Mouse (Mus musculus) spleen, adult 2 months (tissue): ENCODE data around the gene Krt86. TPM values are rescaled to one million over a fixed set of nuclear protein-coding genes. Genes with fewer than 3 reads are reported as not detected.
A peak's percentile ranks its signal among the peaks of the same experiment; 100 is the strongest.

ENCODE experiments used
- DNase-seq, 2 experiments: peaks; one replicate each; pipeline versions ENCODE4 v3.0.0 to v3.0.0-alpha.2; 2012 to 2021; ENCODE audit warnings: low spot score in 2 of 2, low read depth in 1 of 2
- H3K27ac ChIP-seq: fragments of 200-500 bp; 2 replicates; pipeline ENCODE4 v1.5.1; 2012; ENCODE audit warnings: low read length, inconsistent platforms; ENCODE audit not compliant: insufficient read depth
- H3K27me3 ChIP-seq: fragments of 200-500 bp; 2 replicates; pipeline ENCODE4 v1.6.1; 2012; ENCODE audit warnings: mild to moderate bottlenecking, moderate library complexity, low read length, inconsistent platforms; ENCODE audit not compliant: control insufficient read depth, insufficient read depth
- H3K36me3 ChIP-seq: fragments of 200-500 bp; 2 replicates; pipeline ENCODE4 v1.6.1; 2012; ENCODE audit warnings: mild to moderate bottlenecking, low read length, inconsistent platforms; ENCODE audit not compliant: control insufficient read depth, insufficient read depth
- H3K4me1 ChIP-seq: fragments of 200-500 bp; 2 replicates; pipeline ENCODE4 v1.6.1; 2011; ENCODE audit warnings: inconsistent platforms; ENCODE audit not compliant: control insufficient read depth, insufficient read depth, insufficient read length
- H3K4me3 ChIP-seq: fragments of 200-500 bp; 2 replicates; pipeline ENCODE4 v1.5.1; 2011; ENCODE audit warnings: mild to moderate bottlenecking, inconsistent platforms; ENCODE audit not compliant: insufficient read depth, insufficient read length; ENCODE audit errors: extremely low read depth
- CTCF ChIP-seq: fragments of 200-500 bp; IDR thresholded peaks from 2 replicates; pipeline ENCODE4 v1.5.1; 2011; ENCODE audit warnings: mild to moderate bottlenecking, inconsistent platforms; ENCODE audit not compliant: insufficient read depth, insufficient read length, insufficient replicate concordance; ENCODE audit errors: extremely low read depth
- POLR2A ChIP-seq: fragments of 200-500 bp; IDR thresholded peaks from 2 replicates; pipeline ENCODE4 v1.6.1; 2011; ENCODE audit warnings: low read depth, low read length, inconsistent platforms
- WGBS: fragments of 180-500 bp; shearing (Covaris S2); methylation state at CpG from one replicate; pipeline ENCODE4 v1.1.7; 2018; 5-methylcytosine and 5-hydroxymethylcytosine counted together
- polyA plus RNA-seq: library from polyadenylated mRNA; depleted of rRNA; stranded (reverse); fragments of >200 nt; gene quantifications from 2 replicates; pipeline ENCODE4 v1.2.3, GENCODE M21; 2012

Gene Krt86
- polyA plus RNA-seq, 1 experiment, result 0.14 TPM

DNA sequence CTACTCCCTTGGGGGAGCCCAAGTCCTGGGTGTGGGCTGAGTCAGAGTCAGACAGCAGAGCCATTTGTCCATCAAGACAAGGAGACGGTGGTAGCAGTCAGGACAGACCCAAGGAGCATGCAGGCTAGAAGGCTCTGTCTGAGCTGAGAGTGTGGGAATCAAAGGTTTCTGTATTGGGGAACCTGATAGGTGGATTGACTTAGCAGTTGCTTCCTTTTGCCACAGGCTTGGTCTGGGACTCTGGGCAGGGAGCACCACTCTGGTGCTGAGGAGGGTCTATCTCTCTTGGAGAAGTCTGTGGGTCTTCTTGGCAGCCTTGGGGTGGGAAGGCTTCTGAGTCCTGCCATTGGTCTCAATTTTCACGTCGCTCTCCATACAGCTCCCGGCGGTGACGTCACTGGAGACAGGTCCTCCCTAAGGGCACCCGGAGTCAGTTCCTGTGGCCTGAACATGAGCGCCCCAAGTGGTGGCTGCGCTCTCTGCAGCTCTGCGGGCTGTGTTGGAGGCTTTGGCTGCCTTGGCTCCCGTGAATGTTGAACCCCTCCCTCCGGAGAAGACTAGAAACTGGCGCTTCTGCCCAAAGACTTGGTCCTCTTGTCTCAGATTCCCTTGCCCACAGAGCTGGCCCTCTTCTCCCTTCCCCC is 20.1 kb upstream of the Krt86 start:
- Histone ChIP-seq H3K36me3 (no peaks in the 10 kb centered on the region), H3K27ac (no peak overlapping the region), H3K4me1 (no peaks in the 10 kb centered on the region), H3K27me3 (no peaks in the 10 kb centered on the region), H3K4me3 (no peak overlapping the region)
- WGBS, result 12% methylated on average over 13 of the region's 13 CpGs
- peak; percentile 44; the same call in 1 of the 2 replicates for TF ChIP-seq CTCF
- TF ChIP-seq POLR2A, result no peak
- peak in 1 of 2 experiments; percentile 41 for DNase-seq

GRCm38 (mm10) chr15:101454774-101455173 is 18.5 kb upstream of the Krt86 start:
- H3K4me1 ChIP-seq, result no peaks in the 10 kb centered on the region
- H3K4me3 ChIP-seq, result no peak overlapping the region
- 88% methylated on average over 8 of the region's 8 CpGs for WGBS
- H3K36me3 ChIP-seq, result no peaks in the 10 kb centered on the region
- DNase-seq, result no peak
- H3K27me3 ChIP-seq, result no peaks in the 10 kb centered on the region
- TF ChIP-seq POLR2A (no peak), CTCF (no peak)
- H3K27ac ChIP-seq, result no peak overlapping the region

DNA sequence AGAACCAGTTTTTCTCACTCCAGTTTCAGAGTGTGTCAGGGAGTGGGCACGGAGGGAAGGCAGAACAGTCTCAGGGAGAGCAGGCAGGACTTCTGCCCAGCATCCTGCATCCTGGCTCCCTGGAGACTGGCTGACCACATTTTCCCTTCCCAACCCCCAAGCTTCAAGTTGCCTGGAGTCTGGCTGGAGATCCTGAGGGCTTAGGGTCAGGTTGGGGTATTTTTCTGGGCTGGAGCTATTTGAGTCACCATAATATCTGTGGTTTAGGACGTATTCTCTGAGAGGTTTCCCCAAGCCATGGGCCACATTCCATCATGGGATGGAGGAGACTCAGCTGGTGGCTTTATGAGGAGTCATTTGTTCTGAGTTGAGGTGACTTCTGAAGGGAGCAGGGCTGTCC is 18.0 kb upstream of the Krt86 start:
- no peak overlapping the region for H3K27ac ChIP-seq
- no peaks in the 10 kb centered on the region for H3K4me1 ChIP-seq
- H3K27me3 ChIP-seq, result no peaks in the 10 kb centered on the region
- no peak for DNase-seq
- no peak overlapping the region for H3K4me3 ChIP-seq
- no peak for TF ChIP-seq POLR2A
- no peak for TF ChIP-seq CTCF
- no peaks in the 10 kb centered on the region for H3K36me3 ChIP-seq
- WGBS, result 86% methylated on average over 2 of the region's 2 CpGs

DNA sequence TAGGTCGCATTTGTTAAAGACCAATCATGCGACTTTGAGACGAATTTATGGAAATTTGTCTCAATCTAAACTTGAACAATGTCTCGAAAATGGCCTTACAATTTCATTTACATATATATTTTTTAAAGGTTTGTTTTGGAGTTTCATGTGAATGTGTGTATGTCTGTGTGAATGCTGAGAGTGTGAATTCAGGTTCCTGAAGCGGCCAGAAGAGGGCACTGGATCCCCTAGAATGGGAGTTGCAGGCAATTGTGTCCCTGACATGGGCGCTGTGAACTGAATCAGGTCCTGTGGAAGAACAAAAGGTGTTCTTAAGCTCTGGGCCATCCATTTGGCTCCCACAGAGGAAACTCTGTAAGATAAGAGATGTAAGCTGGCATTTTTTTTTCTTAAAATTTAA is 17.4 kb upstream of the Krt86 start:
- TF ChIP-seq CTCF (no peak), POLR2A (no peak)
- no peaks in the 10 kb centered on the region for H3K27me3 ChIP-seq
- 91% methylated on average over 6 of the region's 6 CpGs for WGBS

DNA sequence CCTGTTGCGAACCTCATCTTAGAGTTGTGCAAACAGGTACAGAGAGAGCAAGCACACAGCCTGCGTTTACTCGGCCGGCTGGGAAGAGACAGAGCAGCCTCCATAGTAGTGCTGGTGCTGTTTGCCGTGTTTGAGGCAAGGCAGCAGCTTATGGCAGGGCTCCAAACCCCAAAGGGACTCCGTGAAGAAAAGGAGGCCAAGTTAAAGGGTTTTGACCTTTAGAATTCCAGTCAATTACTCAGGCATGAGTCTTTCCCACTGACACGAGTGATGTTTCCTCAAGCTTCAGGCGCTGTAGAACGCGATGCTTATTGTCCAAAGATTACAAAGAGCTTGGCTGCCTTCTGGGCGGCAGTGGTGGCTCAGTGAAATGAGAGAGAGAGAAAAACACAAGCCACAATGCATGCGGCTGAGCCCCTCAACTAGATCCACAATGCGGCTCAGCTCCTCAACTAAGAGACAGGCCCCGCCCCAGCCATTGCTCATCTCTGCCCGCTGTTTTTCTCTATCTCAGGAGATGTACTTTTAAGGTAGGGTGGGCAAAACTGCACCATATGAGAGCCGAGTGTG is 14.8 kb upstream of the Krt86 start:
- TF ChIP-seq POLR2A (no peak), CTCF (no peak)
- WGBS, result 81% methylated on average over 16 of the region's 16 CpGs
- Histone ChIP-seq H3K27me3 (no peaks in the 10 kb centered on the region), H3K4me1 (no peaks in the 10 kb centered on the region), H3K36me3 (no peaks in the 10 kb centered on the region), H3K4me3 (no peak overlapping the region), H3K27ac (no peak overlapping the region)
- DNase-seq, result no peak

More for the DNA sequence above, 17.4 kb upstream of the Krt86 start:
- DNase-seq, result no peak
- Histone ChIP-seq H3K36me3 (no peaks in the 10 kb centered on the region), H3K27ac (no peak overlapping the region), H3K4me1 (no peaks in the 10 kb centered on the region), H3K4me3 (no peak overlapping the region)

- H3K27ac ChIP-seq, result no peak overlapping the region
- TF ChIP-seq CTCF (no peak), POLR2A (no peak)
- no peaks in the 10 kb centered on the region for H3K4me1 ChIP-seq
- 82% methylated on average over 14 of the region's 14 CpGs for WGBS
- no peaks in the 10 kb centered on the region for H3K36me3 ChIP-seq
- no peaks in the 10 kb centered on the region for H3K27me3 ChIP-seq
- DNase-seq, result no peak
- H3K4me3 ChIP-seq, result no peak overlapping the region
Observed at GRCm38 (mm10) chr15:101459283-101459682, 14.0 kb upstream of the Krt86 start.

GRCm38 (mm10) chr15:101463651-101464050 is 9.6 kb upstream of the Krt86 start, which contains the start of gene Krt81:
TSS of gene Krt81 (minus strand) at chr15:101463751.
- Histone ChIP-seq H3K36me3 (no peaks in the 10 kb centered on the region), H3K27me3 (peaks cover 1% of the 10 kb centered on the region; the same call in 1 of the 2 replicates), H3K4me1 (no peaks in the 10 kb centered on the region), H3K4me3 (no peak within 1 kb of the TSS), H3K27ac (no peak within 1 kb of the TSS)
- DNase-seq, result no peak
- TF ChIP-seq CTCF (no peak), POLR2A (no peak)
- WGBS, result 85% methylated on average over 13 of the region's 13 CpGs
